Mouse (Mus musculus) mouse embryonic stem cell (cell line): ENCODE measurements around the gene Ap1m2.

Experiments
- in situ Hi-C, 2 experiments: fragments of 300-500 bp; cut with MboI; formaldehyde crosslinking; loops; 1 replicate in 1 of 2; 3 replicates in 1 of 2; pipeline ENCODE4 v1.14.3; 2019 to 2020; ENCODE audit warnings: low sequenced_read_pairs in 2 of 2, low pct_unique_long_range_greater_than_20kb in 1 of 2, mixed read lengths in 1 of 2; ENCODE audit not compliant: unreplicated experiment in 1 of 2

Ap1m2 gene

DNA sequence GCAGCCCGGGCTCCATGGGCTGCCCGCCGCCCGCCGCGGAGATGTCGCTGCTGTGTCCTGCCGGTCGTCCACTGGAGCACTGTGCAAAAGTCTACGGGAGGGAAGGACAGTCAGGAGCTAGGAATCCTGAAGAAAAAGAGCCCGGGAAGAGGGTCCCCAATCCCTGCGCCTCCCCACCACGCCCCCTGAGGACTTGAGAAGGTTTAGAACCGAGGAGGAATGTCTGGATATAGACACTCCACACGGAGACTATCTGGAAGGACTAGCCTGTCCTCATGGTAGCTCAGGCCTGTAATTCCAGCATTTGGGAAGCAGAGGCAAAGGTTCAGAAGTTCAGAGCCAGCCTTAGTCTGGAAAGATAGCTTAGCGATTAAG is 67.0 kb downstream of the Ap1m2 start:
- in situ Hi-C loops, result no loop called here

DNA sequence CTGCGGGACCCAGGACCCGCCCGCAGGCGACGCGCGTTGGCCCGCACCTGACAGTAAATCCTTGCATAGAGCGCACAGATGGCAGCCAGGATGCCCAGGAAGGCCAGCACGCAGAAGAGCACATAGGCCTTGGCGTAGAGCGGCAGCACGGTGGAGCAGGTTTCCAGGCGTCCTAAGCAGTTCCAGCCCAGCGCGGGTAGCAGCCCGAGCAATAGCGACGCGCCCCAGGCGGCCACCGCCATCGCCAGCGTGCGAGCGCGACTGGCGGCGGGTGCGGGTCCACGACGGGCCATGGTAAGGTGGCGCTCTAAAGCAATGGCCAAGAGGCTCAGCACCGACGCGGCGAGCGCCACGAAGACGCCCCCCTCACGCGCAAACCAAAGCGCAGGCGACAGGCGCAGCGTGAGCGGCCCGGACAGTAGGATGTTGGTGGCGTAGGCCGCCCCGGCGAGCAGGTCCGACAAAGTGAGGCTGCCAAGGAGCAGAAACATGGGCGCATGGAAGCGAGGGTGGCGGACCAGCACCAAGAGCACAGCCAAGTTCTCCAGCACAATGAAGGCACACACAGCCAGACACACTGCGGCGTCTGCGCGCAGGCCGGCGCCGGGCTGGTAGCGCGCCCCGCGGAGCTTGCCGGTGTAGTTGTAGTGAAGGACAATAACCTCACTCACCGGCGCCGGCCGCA is 67.6 kb downstream of the Ap1m2 start:
- in situ Hi-C loops, result no loop called here
